Mouse (Mus musculus) midbrain, embryonic 16.5 days (tissue): Measurements from ENCODE around the gene Ugt1a8. TPM values are rescaled to one million over a fixed set of nuclear protein-coding genes. Genes with fewer than 3 reads are reported as not detected.

Source experiments
- ATAC-seq: fragments of 200-750 bp; cut with Nextera tagmentation; 2 replicates; pipeline ENCODE4 v1.8.0; 2017; ENCODE audit warnings: moderate TSS enrichment
- H3K27ac ChIP-seq: fragments of 300-500 bp; sonication (generic); 2 replicates; pipeline ENCODE4 v1.5.1; 2014; ENCODE audit warnings: mild to moderate bottlenecking, low read length, mixed read lengths
- H3K27me3 ChIP-seq: fragments of 300-500 bp; sonication (generic); 2 replicates; pipeline ENCODE4 v1.6.1; 2014; ENCODE audit warnings: low read depth, low read length, mixed read lengths; ENCODE audit not compliant: control insufficient read depth, insufficient read depth
- H3K36me3 ChIP-seq: fragments of 300-500 bp; sonication (generic); 2 replicates; pipeline ENCODE4 v1.6.1; 2014; ENCODE audit warnings: mild to moderate bottlenecking, low read length, moderate library complexity, mixed read lengths; ENCODE audit not compliant: control insufficient read depth, insufficient read depth
- H3K4me1 ChIP-seq: fragments of 300-500 bp; sonication (generic); 2 replicates; pipeline ENCODE4 v1.6.1; 2014; ENCODE audit warnings: mild to moderate bottlenecking, low read length, mixed read lengths; ENCODE audit not compliant: control insufficient read depth, insufficient read depth
- H3K4me2 ChIP-seq: fragments of 300-500 bp; sonication (generic); 2 replicates; pipeline ENCODE4 v1.6.1; 2014; ENCODE audit warnings: mild to moderate bottlenecking, low read length, mixed read lengths
- H3K4me3 ChIP-seq: fragments of 300-500 bp; sonication (generic); 2 replicates; pipeline ENCODE4 v1.5.1; 2014; ENCODE audit warnings: low read depth, mild to moderate bottlenecking, low read length, moderate library complexity, mixed read lengths
- H3K9ac ChIP-seq: fragments of 300-500 bp; sonication (generic); 2 replicates; pipeline ENCODE4 v1.6.1; 2014; ENCODE audit warnings: low read depth, low read length, mixed read lengths
- H3K9me3 ChIP-seq: fragments of 300-500 bp; sonication (generic); replicated peaks from 2 replicates; pipeline ENCODE4 v1.6.1; 2014; ENCODE audit warnings: mild to moderate bottlenecking, low read length, mixed read lengths; ENCODE audit not compliant: control insufficient read depth, poor library complexity, severe bottlenecking
- WGBS: fragments of 180-500 bp; shearing (Covaris S2); extraction: QIAGEN DNeasy Blood & Tissue Kit; methylation state at CpG from one replicate; pipeline ENCODE4 v1.1.7; 2014; 5-methylcytosine and 5-hydroxymethylcytosine counted together
- polyA plus RNA-seq: library from polyadenylated mRNA; unstranded; fragments of >200 nt; fragmentation: Nextera tagmentation; extraction: Ambion mirVana; gene quantifications from 2 replicates; pipeline ENCODE4 v1.2.1, GENCODE M21; 2015

Gene Ugt1a8
- polyA plus RNA-seq, 1 experiment from 2014 or later, result not detected

GRCm38 (mm10) chr1:88227482-88227881, 139.9 kb downstream of the Ugt1a8 start:
- Histone ChIP-seq H3K36me3 (no peaks in the 10 kb centered on the region), H3K27ac (no peak overlapping the region), H3K9ac (no peak overlapping the region), H3K27me3 (no peaks in the 10 kb centered on the region), H3K9me3 (peaks cover 72% of the 10 kb centered on the region), H3K4me1 (no peaks in the 10 kb centered on the region), H3K4me3 (no peak overlapping the region), H3K4me2 (no peak overlapping the region)
- 63% methylated on average over 2 of the region's 2 CpGs for WGBS
- no peak for ATAC-seq

GRCm38 (mm10) chr1:88228121-88228520, 140.5 kb downstream of the Ugt1a8 start:
- Histone ChIP-seq H3K4me3 (no peak overlapping the region), H3K4me2 (no peak overlapping the region), H3K4me1 (no peaks in the 10 kb centered on the region), H3K27me3 (no peaks in the 10 kb centered on the region), H3K9me3 (peaks cover 79% of the 10 kb centered on the region), H3K9ac (no peak overlapping the region), H3K27ac (no peak overlapping the region), H3K36me3 (no peaks in the 10 kb centered on the region)
- 70% methylated on average over 7 of the region's 7 CpGs for WGBS
- no peak for ATAC-seq

- no peak overlapping the region for H3K9ac ChIP-seq
- 81% methylated on average over 3 of the region's 3 CpGs for WGBS
- H3K27ac ChIP-seq, result no peak overlapping the region
- no peak overlapping the region for H3K4me2 ChIP-seq
- no peak for ATAC-seq
- no peaks in the 10 kb centered on the region for H3K36me3 ChIP-seq
- H3K9me3 ChIP-seq, result peaks cover 93% of the 10 kb centered on the region
- H3K27me3 ChIP-seq, result no peaks in the 10 kb centered on the region
- H3K4me1 ChIP-seq, result no peaks in the 10 kb centered on the region
- no peak overlapping the region for H3K4me3 ChIP-seq
These were observed 142.0 kb downstream of the Ugt1a8 start for GRCm38 (mm10) chr1:88229566-88229965.

GRCm38 (mm10) chr1:88229986-88230385, 142.4 kb downstream of the Ugt1a8 start:
- no peak overlapping the region for H3K4me2 ChIP-seq
- no peaks in the 10 kb centered on the region for H3K27me3 ChIP-seq
- WGBS, result 87% methylated on average over 5 of the region's 5 CpGs
- H3K27ac ChIP-seq, result no peak overlapping the region
- H3K9me3 ChIP-seq, result peaks cover 97% of the 10 kb centered on the region
- H3K36me3 ChIP-seq, result no peaks in the 10 kb centered on the region
- no peak for ATAC-seq
- H3K4me3 ChIP-seq, result no peak overlapping the region
- no peaks in the 10 kb centered on the region for H3K4me1 ChIP-seq
- H3K9ac ChIP-seq, result no peak overlapping the region

GRCm38 (mm10) chr1:88230421-88230820, 142.8 kb downstream of the Ugt1a8 start:
- no peaks in the 10 kb centered on the region for H3K36me3 ChIP-seq
- H3K9ac ChIP-seq, result no peak overlapping the region
- no peak overlapping the region for H3K4me2 ChIP-seq
- no peak overlapping the region for H3K27ac ChIP-seq
- H3K9me3 ChIP-seq, result peaks cover 100% of the 10 kb centered on the region
- H3K4me3 ChIP-seq, result no peak overlapping the region
- 75% methylated on average over 7 of the region's 7 CpGs for WGBS
- ATAC-seq, result no peak
- no peaks in the 10 kb centered on the region for H3K27me3 ChIP-seq
- no peaks in the 10 kb centered on the region for H3K4me1 ChIP-seq

GRCm38 (mm10) chr1:88230981-88231802, 143.6 kb downstream of the Ugt1a8 start:
- no peak overlapping the region for H3K27ac ChIP-seq
- no peak for ATAC-seq
- H3K4me3 ChIP-seq, result no peak overlapping the region
- no peaks in the 10 kb centered on the region for H3K4me1 ChIP-seq
- H3K4me2 ChIP-seq, result no peak overlapping the region
- peaks cover 99% of the 10 kb centered on the region for H3K9me3 ChIP-seq
- H3K27me3 ChIP-seq, result no peaks in the 10 kb centered on the region
- no peaks in the 10 kb centered on the region for H3K36me3 ChIP-seq
- no peak overlapping the region for H3K9ac ChIP-seq
- 76% methylated on average over 6 of the region's 6 CpGs for WGBS

- H3K36me3 ChIP-seq, result no peaks in the 10 kb centered on the region
These were observed 144.3 kb downstream of the Ugt1a8 start for GRCm38 (mm10) chr1:88231803-88232499.

GRCm38 (mm10) chr1:88232664-88233380, 145.2 kb downstream of the Ugt1a8 start:
- Histone ChIP-seq H3K27me3 (no peaks in the 10 kb centered on the region), H3K9me3 (peaks cover 97% of the 10 kb centered on the region), H3K36me3 (no peaks in the 10 kb centered on the region), H3K9ac (no peak overlapping the region), H3K4me3 (no peak overlapping the region), H3K4me2 (no peak overlapping the region), H3K4me1 (no peaks in the 10 kb centered on the region), H3K27ac (no peak overlapping the region)
- no peak for ATAC-seq
- WGBS, result 55% methylated on average over 3 of the region's 3 CpGs

More at GRCm38 (mm10) chr1:88231803-88232499, 144.3 kb downstream of the Ugt1a8 start:
- no peak overlapping the region for H3K9ac ChIP-seq
- no peak overlapping the region for H3K4me2 ChIP-seq
- 69% methylated on average over 7 of the region's 7 CpGs for WGBS
- H3K27ac ChIP-seq, result no peak overlapping the region
- no peaks in the 10 kb centered on the region for H3K27me3 ChIP-seq
- no peak overlapping the region for H3K4me3 ChIP-seq
- no peak for ATAC-seq
- H3K9me3 ChIP-seq, result peaks cover 97% of the 10 kb centered on the region
- no peaks in the 10 kb centered on the region for H3K4me1 ChIP-seq
